Mouse (Mus musculus): ENCODE results near the gene Zbtb20. TPM values are rescaled to one million over a fixed set of nuclear protein-coding genes. Genes with fewer than 3 reads are reported as not detected.

The Zbtb20 gene
- polyA plus RNA-seq, 1 experiment = 9.6 TPM

- WGBS = 62% methylated on average over 5 of the region's 5 CpGs
- H3K27me3 ChIP-seq (ENCODE audit: control insufficient read depth, insufficient read depth, low read length) = no peaks in the 10 kb centered on the region
- no peak for TF ChIP-seq POLR2A (IDR thresholded peaks at IDR 0.05; ENCODE audit: low read depth, low read length)
- TF ChIP-seq CTCF (IDR thresholded peaks at IDR 0.05; ENCODE audit: extremely low read depth, insufficient read length, insufficient replicate concordance, low read depth, low read length) = no peak
Observed at GRCm38 (mm10) chr16:43431514-43432371, 556.1 kb downstream of the Zbtb20 start.

GRCm38 (mm10) chr16:43434941-43435340 lies 559.3 kb downstream of the Zbtb20 start:
- H3K36me3 ChIP-seq (ENCODE audit: control insufficient read depth, insufficient read depth, low read length) = no peaks in the 10 kb centered on the region
- H3K27me3 ChIP-seq (ENCODE audit: control insufficient read depth, insufficient read depth, low read length) = no peaks in the 10 kb centered on the region
- no peaks in the 10 kb centered on the region for H3K4me1 ChIP-seq (ENCODE audit: control insufficient read depth, insufficient read depth, insufficient read length, low read length)
- peak; percentile 30; the same call in 1 of the 2 replicates for TF ChIP-seq CTCF (IDR thresholded peaks at IDR 0.05; ENCODE audit: extremely low read depth, insufficient read length, insufficient replicate concordance, low read depth, low read length)
- TF ChIP-seq POLR2A (IDR thresholded peaks at IDR 0.05; ENCODE audit: low read depth, low read length) = no peak
- 73% methylated on average over 3 of the region's 3 CpGs for WGBS
- no peak overlapping the region for H3K27ac ChIP-seq (ENCODE audit: insufficient read depth, low read depth, low read length)
- no peak overlapping the region for H3K4me3 ChIP-seq (ENCODE audit: low read depth, low read length)

More at GRCm38 (mm10) chr16:43431514-43432371, 556.1 kb downstream of the Zbtb20 start:
- Histone ChIP-seq H3K4me1 (ENCODE audit: control insufficient read depth, insufficient read depth, insufficient read length, low read length) (no peaks in the 10 kb centered on the region), H3K4me3 (ENCODE audit: low read depth, low read length) (no peak overlapping the region), H3K36me3 (ENCODE audit: control insufficient read depth, insufficient read depth, low read length) (no peaks in the 10 kb centered on the region), H3K27ac (ENCODE audit: insufficient read depth, low read depth, low read length) (no peak overlapping the region)

GRCm38 (mm10) chr16:43438878-43439371 lies 563.2 kb downstream of the Zbtb20 start:
- H3K36me3 ChIP-seq (ENCODE audit: control insufficient read depth, insufficient read depth, low read length) = no peaks in the 10 kb centered on the region
- H3K4me1 ChIP-seq (ENCODE audit: control insufficient read depth, insufficient read depth, insufficient read length, low read length) = no peaks in the 10 kb centered on the region
- H3K4me3 ChIP-seq (ENCODE audit: low read depth, low read length) = no peak overlapping the region
- TF ChIP-seq CTCF (IDR thresholded peaks at IDR 0.05; ENCODE audit: extremely low read depth, insufficient read length, insufficient replicate concordance, low read depth, low read length) = no peak
- TF ChIP-seq POLR2A (IDR thresholded peaks at IDR 0.05; ENCODE audit: low read depth, low read length) = no peak
- no peak overlapping the region for H3K27ac ChIP-seq (ENCODE audit: insufficient read depth, low read depth, low read length)
- H3K27me3 ChIP-seq (ENCODE audit: control insufficient read depth, insufficient read depth, low read length) = no peaks in the 10 kb centered on the region
- WGBS = 80% methylated on average over 8 of the region's 8 CpGs

- no peaks in the 10 kb centered on the region for H3K36me3 ChIP-seq (ENCODE audit: control insufficient read depth, insufficient read depth, low read length)
- H3K27me3 ChIP-seq (ENCODE audit: control insufficient read depth, insufficient read depth, low read length) = no peaks in the 10 kb centered on the region
- H3K27ac ChIP-seq (ENCODE audit: insufficient read depth, low read depth, low read length) = no peak overlapping the region
- no peak for TF ChIP-seq POLR2A (IDR thresholded peaks at IDR 0.05; ENCODE audit: low read depth, low read length)
- TF ChIP-seq CTCF (IDR thresholded peaks at IDR 0.05; ENCODE audit: extremely low read depth, insufficient read length, insufficient replicate concordance, low read depth, low read length) = no peak
- WGBS = 79% methylated on average over 6 of the region's 6 CpGs
- H3K4me1 ChIP-seq (ENCODE audit: control insufficient read depth, insufficient read depth, insufficient read length, low read length) = no peaks in the 10 kb centered on the region
- H3K4me3 ChIP-seq (ENCODE audit: low read depth, low read length) = no peak overlapping the region
Observed at GRCm38 (mm10) chr16:43441392-43441791, 565.7 kb downstream of the Zbtb20 start.

- WGBS = 92% methylated on average over 2 of the region's 2 CpGs
Observed at GRCm38 (mm10) chr16:43443034-43443433, 567.4 kb downstream of the Zbtb20 start.

GRCm38 (mm10) chr16:43448141-43448981 lies 572.7 kb downstream of the Zbtb20 start:
- WGBS = 84% methylated on average over 5 of the region's 5 CpGs
- Histone ChIP-seq H3K36me3 (ENCODE audit: control insufficient read depth, insufficient read depth, low read length) (no peaks in the 10 kb centered on the region), H3K4me3 (ENCODE audit: low read depth, low read length) (no peak overlapping the region), H3K4me1 (ENCODE audit: control insufficient read depth, insufficient read depth, insufficient read length, low read length) (no peaks in the 10 kb centered on the region), H3K27me3 (ENCODE audit: control insufficient read depth, insufficient read depth, low read length) (no peaks in the 10 kb centered on the region; the same call in 1 of the 2 replicates), H3K27ac (ENCODE audit: insufficient read depth, low read depth, low read length) (no peak overlapping the region)
- no peak for TF ChIP-seq POLR2A (IDR thresholded peaks at IDR 0.05; ENCODE audit: low read depth, low read length)
- no peak for TF ChIP-seq CTCF (IDR thresholded peaks at IDR 0.05; ENCODE audit: extremely low read depth, insufficient read length, insufficient replicate concordance, low read depth, low read length)

More at GRCm38 (mm10) chr16:43443034-43443433, 567.4 kb downstream of the Zbtb20 start:
- H3K4me3 ChIP-seq (ENCODE audit: low read depth, low read length) = no peak overlapping the region
- H3K27me3 ChIP-seq (ENCODE audit: control insufficient read depth, insufficient read depth, low read length) = no peaks in the 10 kb centered on the region
- H3K36me3 ChIP-seq (ENCODE audit: control insufficient read depth, insufficient read depth, low read length) = no peaks in the 10 kb centered on the region
- H3K4me1 ChIP-seq (ENCODE audit: control insufficient read depth, insufficient read depth, insufficient read length, low read length) = no peaks in the 10 kb centered on the region
- TF ChIP-seq POLR2A (IDR thresholded peaks at IDR 0.05; ENCODE audit: low read depth, low read length) (no peak), CTCF (IDR thresholded peaks at IDR 0.05; ENCODE audit: extremely low read depth, insufficient read length, insufficient replicate concordance, low read depth, low read length) (no peak)
- no peak overlapping the region for H3K27ac ChIP-seq (ENCODE audit: insufficient read depth, low read depth, low read length)

Data from small intestine, adult 2 months (tissue).